Mouse (Mus musculus): Measurements from ENCODE around the gene Huwe1. TPM values are rescaled to one million over a fixed set of nuclear protein-coding genes. Genes with fewer than 3 reads are reported as not detected.

Huwe1 gene
- polyA plus RNA-seq, 1 experiment, result 140 TPM

DNA sequence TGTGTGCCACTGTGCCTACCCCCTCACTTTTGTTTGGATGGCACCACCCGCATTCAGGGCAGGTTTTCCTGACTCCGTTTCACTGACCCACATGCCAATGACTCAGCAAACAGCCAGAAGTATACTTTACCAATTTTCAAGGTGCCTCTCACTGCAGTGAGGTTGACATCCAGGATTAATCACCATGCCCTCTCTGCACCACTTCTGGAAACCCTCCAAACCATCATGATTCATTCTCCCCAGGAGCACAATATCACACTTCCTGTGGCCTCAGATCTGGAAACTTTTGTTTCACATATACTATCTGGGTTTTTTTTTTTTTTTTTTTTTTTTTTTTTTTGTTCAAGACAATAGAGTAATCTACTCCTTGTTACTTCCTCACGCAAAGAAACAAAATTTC lies 150.6 kb downstream of the Huwe1 start:
- DNase-seq (ENCODE audit: low read depth), result no peak
- TF ChIP-seq CTCF (IDR thresholded peaks at IDR 0.05; ENCODE audit: borderline replicate concordance, extremely low read depth, insufficient read depth, insufficient read length) (no peak), POLR2A (IDR thresholded peaks at IDR 0.05; ENCODE audit: borderline replicate concordance, extremely low read depth, insufficient read depth, insufficient read length, poor library complexity, severe bottlenecking) (no peak)

Other genes starting within 250 kb of the Huwe1 start
- 53.2 and 58.6 TPM in 2 replicates for gene Hsd17b10, start 201.0 kb downstream of the Huwe1 start, polyA plus RNA-seq (2012; rRNA removed)
- 0.82 and 2.7 TPM in 2 replicates for gene Ribc1, start 215.5 kb downstream of the Huwe1 start, polyA plus RNA-seq (2012; rRNA removed)
- gene Smc1a, start 215.6 kb downstream of the Huwe1 start, polyA plus RNA-seq (2012; rRNA removed), result 60.0 and 71.8 TPM in 2 replicates